Mouse (Mus musculus): ENCODE measurements at regions not wholly inside any gene's neighbourhood (a gene's known extent, or its start where the extent isn't known, plus 50 kb on each side); places are given as distances from the start of the nearest gene placed in this dataset.

DNA sequence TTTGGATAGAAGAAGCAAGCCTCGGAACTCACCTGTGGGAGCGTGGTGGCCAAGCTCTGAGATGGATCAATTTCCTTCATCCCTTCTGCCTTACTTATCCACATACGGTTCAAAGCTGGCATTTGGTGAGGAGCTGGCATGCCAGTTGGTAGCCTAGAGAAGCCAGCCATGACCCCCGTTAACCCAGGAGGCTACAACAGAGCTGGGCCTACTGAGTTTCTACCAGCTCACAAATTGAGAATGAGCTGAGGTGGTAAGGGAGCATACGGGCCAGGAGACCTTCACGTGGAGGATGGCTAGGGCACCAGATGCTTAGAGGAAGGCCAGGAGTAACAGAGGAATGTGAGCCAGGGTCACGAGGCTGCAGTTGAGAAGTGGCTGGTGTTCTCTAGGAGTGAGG lies 139.2 kb downstream of the Slc38a4 start:
- TF ChIP-seq CTCF (IDR thresholded peaks at IDR 0.05; ENCODE audit: low read depth) (no peak), EP300 (IDR thresholded peaks at IDR 0.05; ENCODE audit: low read depth) (no peak)

Measured in liver, postnatal 0 days (tissue).